ENCODE assay signal across 20 mouse cellular contexts in genomic region chr10:110329629-110330028, GRCm38 (mm10).
DNase-seq lines count a peak whose midpoint lies in the region; ATAC-seq and TF ChIP-seq lines count a peak whose summit lies in the region.
"Had no signal": no experiment of that assay in that cellular context is flagged by ENCODE, and none has a peak within 500 bp of the region (broad histone marks: within the 10 kb centered on the region; RNA-seq: fewer than 3 reads in every experiment).

No protein-coding gene starts in this region.

- H3K9ac ChIP-seq in heart, embryonic 15.5 days, result no peak overlapping the region
- H3K9ac ChIP-seq in heart, embryonic 12.5 days, result no peak overlapping the region
- H3K9ac ChIP-seq in kidney, embryonic 14.5 days (ENCODE audit: low read depth, low read length), result no peak overlapping the region
- H3K9ac ChIP-seq in midbrain, embryonic 14.5 days (replicated peaks; ENCODE audit: low read length), result no peak overlapping the region
- H3K9ac ChIP-seq in midbrain, embryonic 15.5 days, result no peak overlapping the region
- no peak overlapping the region for H3K9ac ChIP-seq in limb, embryonic 14.5 days (ENCODE audit: low read depth, low read length, severe bottlenecking)
- H3K9ac ChIP-seq: embryonic facial prominence, embryonic 12.5 days; limb, embryonic 15.5 days; neural tube, embryonic 12.5 days had no signal

- peak overlapping the region; percentile 71 for H3K27ac ChIP-seq in heart, embryonic 15.5 days
- no peak overlapping the region for H3K27ac ChIP-seq in heart, embryonic 12.5 days (ENCODE audit: poor library complexity, severe bottlenecking)
- no peak overlapping the region for H3K27ac ChIP-seq in kidney, embryonic 14.5 days (ENCODE audit: low read depth, low read length)
- no peak overlapping the region for H3K27ac ChIP-seq in midbrain, embryonic 14.5 days (replicated peaks; ENCODE audit: low read depth, low read length)
- no peak overlapping the region for H3K27ac ChIP-seq in midbrain, embryonic 15.5 days
- H3K27ac ChIP-seq in limb, embryonic 14.5 days (replicated peaks; ENCODE audit: low read depth, low read length), result no peak overlapping the region
- H3K27ac ChIP-seq: embryonic facial prominence, embryonic 12.5 days; heart, adult 2 months; limb, embryonic 15.5 days; neural tube, embryonic 12.5 days; stomach, postnatal 0 days had no signal

- no peak; the same call in 1 of the 2 replicates for ATAC-seq in heart, embryonic 15.5 days (replicated peaks; ENCODE audit: insufficient number of reproducible peaks, insufficient read depth, low FRiP score, low read depth)
- ATAC-seq in heart, embryonic 12.5 days (ENCODE audit: insufficient number of reproducible peaks, low FRiP score), result no peak
- peak; percentile 83 for ATAC-seq in kidney, embryonic 14.5 days (ENCODE audit: low FRiP score, low TSS enrichment)
- ATAC-seq in midbrain, embryonic 14.5 days (ENCODE audit: low FRiP score, low TSS enrichment), result no peak
- no peak for ATAC-seq in midbrain, embryonic 15.5 days (replicated peaks)
- ATAC-seq in limb, embryonic 14.5 days (ENCODE audit: low FRiP score, low read depth), result no peak
- ATAC-seq: activated CD4-positive, CD25-positive, alpha-beta regulatory T cell, adult 4 months; hindbrain, embryonic 16.5 days; Patski had no signal

- no peak overlapping the region for H3K4me3 ChIP-seq in heart, embryonic 15.5 days
- no peak overlapping the region for H3K4me3 ChIP-seq in heart, embryonic 12.5 days
- H3K4me3 ChIP-seq in kidney, embryonic 14.5 days (ENCODE audit: low read length), result no peak overlapping the region
- no peak overlapping the region for H3K4me3 ChIP-seq in midbrain, embryonic 14.5 days (replicated peaks; ENCODE audit: low read depth, low read length)
- H3K4me3 ChIP-seq in midbrain, embryonic 15.5 days, result no peak overlapping the region
- no peak overlapping the region for H3K4me3 ChIP-seq in limb, embryonic 14.5 days (replicated peaks; ENCODE audit: low read length)
- H3K4me3 ChIP-seq: embryonic facial prominence, embryonic 12.5 days; heart, adult 2 months; limb, embryonic 15.5 days; neural tube, embryonic 12.5 days had no signal

- H3K4me2 ChIP-seq in heart, embryonic 15.5 days, result no peak overlapping the region
- H3K4me2 ChIP-seq in heart, embryonic 12.5 days, result no peak overlapping the region
- no peak overlapping the region for H3K4me2 ChIP-seq in kidney, embryonic 14.5 days (replicated peaks; ENCODE audit: low read depth, low read length)
- no peak overlapping the region for H3K4me2 ChIP-seq in midbrain, embryonic 14.5 days (ENCODE audit: low read length)
- no peak overlapping the region for H3K4me2 ChIP-seq in midbrain, embryonic 15.5 days
- no peak overlapping the region for H3K4me2 ChIP-seq in limb, embryonic 14.5 days (replicated peaks; ENCODE audit: low read depth, low read length, severe bottlenecking)
- H3K4me2 ChIP-seq: embryonic facial prominence, embryonic 12.5 days; limb, embryonic 15.5 days; neural tube, embryonic 12.5 days had no signal

- H3K27me3 ChIP-seq in heart, embryonic 15.5 days, result no peaks in the 10 kb centered on the region
- H3K27me3 ChIP-seq in heart, embryonic 12.5 days (replicated peaks), result no peaks in the 10 kb centered on the region
- H3K27me3 ChIP-seq in kidney, embryonic 14.5 days (ENCODE audit: control insufficient read depth, insufficient read depth, low read length), result no peaks in the 10 kb centered on the region
- H3K27me3 ChIP-seq in midbrain, embryonic 14.5 days (ENCODE audit: control insufficient read depth, insufficient read depth, low read length), result no peaks in the 10 kb centered on the region
- H3K27me3 ChIP-seq in midbrain, embryonic 15.5 days (replicated peaks), result no peaks in the 10 kb centered on the region
- H3K27me3 ChIP-seq in limb, embryonic 14.5 days (ENCODE audit: control insufficient read depth, insufficient read depth, low read length), result no peaks in the 10 kb centered on the region
- H3K27me3 ChIP-seq: embryonic facial prominence, embryonic 12.5 days; limb, embryonic 15.5 days; neural tube, embryonic 12.5 days had no signal

- WGBS in heart, embryonic 15.5 days, result 20% methylated on average over 5 of the region's 5 CpGs
- 46% methylated on average over 5 of the region's 5 CpGs for WGBS in heart, embryonic 12.5 days
- WGBS in kidney, embryonic 14.5 days, result 35% methylated on average over 5 of the region's 5 CpGs
- 78% methylated on average over 5 of the region's 5 CpGs for WGBS in midbrain, embryonic 14.5 days
- WGBS in midbrain, embryonic 15.5 days, result 58% methylated on average over 5 of the region's 5 CpGs
- WGBS in limb, embryonic 14.5 days, result 24% methylated on average over 5 of the region's 5 CpGs

- no peak for TF ChIP-seq POLR2A in limb, embryonic 14.5 days (IDR thresholded peaks at IDR 0.05; ENCODE audit: borderline replicate concordance, extremely low read depth, insufficient read depth, insufficient read length)

- no peaks in the 10 kb centered on the region for H3K36me3 ChIP-seq in heart, embryonic 15.5 days
- H3K36me3 ChIP-seq in heart, embryonic 12.5 days, result no peaks in the 10 kb centered on the region
- no peaks in the 10 kb centered on the region for H3K36me3 ChIP-seq in kidney, embryonic 14.5 days (ENCODE audit: control insufficient read depth, insufficient read depth, low read length)
- no peaks in the 10 kb centered on the region for H3K36me3 ChIP-seq in midbrain, embryonic 14.5 days (ENCODE audit: control insufficient read depth, insufficient read depth, low read length)
- no peaks in the 10 kb centered on the region for H3K36me3 ChIP-seq in midbrain, embryonic 15.5 days (replicated peaks)
- H3K36me3 ChIP-seq in limb, embryonic 14.5 days (ENCODE audit: control insufficient read depth, insufficient read depth, low read length), result no peaks in the 10 kb centered on the region
- H3K36me3 ChIP-seq: embryonic facial prominence, embryonic 12.5 days; limb, embryonic 15.5 days; neural tube, embryonic 12.5 days had no signal

- peaks cover 7% of the 10 kb centered on the region; the same call in 1 of the 2 replicates for H3K4me1 ChIP-seq in heart, embryonic 15.5 days (replicated peaks)
- H3K4me1 ChIP-seq in heart, embryonic 12.5 days (replicated peaks), result no peaks in the 10 kb centered on the region
- no peaks in the 10 kb centered on the region for H3K4me1 ChIP-seq in kidney, embryonic 14.5 days (ENCODE audit: control insufficient read depth, insufficient read depth, low read length)
- H3K4me1 ChIP-seq in midbrain, embryonic 14.5 days (ENCODE audit: control insufficient read depth, insufficient read depth, low read length), result no peaks in the 10 kb centered on the region
- no peaks in the 10 kb centered on the region; the same call in 1 of the 2 replicates for H3K4me1 ChIP-seq in midbrain, embryonic 15.5 days
- no peaks in the 10 kb centered on the region; the same call in none of the 2 replicates for H3K4me1 ChIP-seq in limb, embryonic 14.5 days (ENCODE audit: control insufficient read depth, insufficient read depth, low read length)
- H3K4me1 ChIP-seq: embryonic facial prominence, embryonic 12.5 days; neural tube, embryonic 12.5 days had no signal

- DNase-seq in kidney, adult 18-20 months, result no peak
- DNase-seq in midbrain, embryonic 14.5 days, result peak; percentile 28
- DNase-seq in limb, embryonic 14.5 days (ENCODE audit: low spot score), result peak; percentile 21
- DNase-seq in urinary bladder, adult 18-20 months (ENCODE audit: low spot score in 2 of 2), result no peak
- DNase-seq: adrenal gland, postnatal 14 days; cerebellum, adult 8-10 months; gastrocnemius, postnatal 14 days; heart, adult 2 months; layer of hippocampus, adult 9-11 months had no signal

- H3K9me3 ChIP-seq in heart, embryonic 15.5 days (replicated peaks), result no peaks in the 10 kb centered on the region
- no peaks in the 10 kb centered on the region for H3K9me3 ChIP-seq in heart, embryonic 12.5 days (replicated peaks)
- H3K9me3 ChIP-seq in kidney, embryonic 14.5 days (ENCODE audit: control insufficient read depth, low read length), result no peaks in the 10 kb centered on the region
- no peaks in the 10 kb centered on the region for H3K9me3 ChIP-seq in midbrain, embryonic 14.5 days (ENCODE audit: control insufficient read depth, low read length)
- no peaks in the 10 kb centered on the region for H3K9me3 ChIP-seq in midbrain, embryonic 15.5 days
- no peaks in the 10 kb centered on the region for H3K9me3 ChIP-seq in limb, embryonic 14.5 days (ENCODE audit: control insufficient read depth, low read length)
- H3K9me3 ChIP-seq: embryonic facial prominence, embryonic 12.5 days; limb, embryonic 15.5 days; neural tube, embryonic 12.5 days had no signal

Comparison
In these comparisons a context has a peak if more than half of its experiments do, and no peak if none do; other contexts are left out.
1. DNase-seq: peak in midbrain, embryonic 14.5 days (single experiment) and limb, embryonic 14.5 days (single experiment); none in kidney, adult 18-20 months (single experiment) and urinary bladder, adult 18-20 months (0 of 2).